Mouse (Mus musculus) ovary, adult 18-20 months (tissue): ENCODE results near the gene D430019H16Rik.
A peak's percentile ranks its signal among the peaks of the same experiment; 100 is the strongest.

Experiments
- DNase-seq: peaks from one replicate; pipeline ENCODE4 v3.0.0; 2022; ENCODE audit warnings: low spot score, mixed read lengths

The D430019H16Rik gene

GRCm38 (mm10) chr12:105490227-105490626, 36.6 kb downstream of the D430019H16Rik start:
- no peak for DNase-seq

GRCm38 (mm10) chr12:105490794-105491193, 37.1 kb downstream of the D430019H16Rik start:
- DNase-seq, result no peak

- DNase-seq, result no peak
Measured at GRCm38 (mm10) chr12:105494796-105495195, 41.1 kb downstream of the D430019H16Rik start.

GRCm38 (mm10) chr12:105497894-105498293, 44.2 kb downstream of the D430019H16Rik start:
- no peak for DNase-seq

GRCm38 (mm10) chr12:105498423-105498822, 44.8 kb downstream of the D430019H16Rik start:
- DNase-seq, result no peak

- no peak for DNase-seq
Measured at GRCm38 (mm10) chr12:105498842-105499241, 45.2 kb downstream of the D430019H16Rik start.

- no peak for DNase-seq
Measured at GRCm38 (mm10) chr12:105500940-105501339, 47.3 kb downstream of the D430019H16Rik start.

- DNase-seq, result no peak
Measured at GRCm38 (mm10) chr12:105504736-105505135, 51.1 kb downstream of the D430019H16Rik start.

GRCm38 (mm10) chr12:105511109-105511508, 57.5 kb downstream of the D430019H16Rik start:
- no peak for DNase-seq

GRCm38 (mm10) chr12:105511671-105512502, 58.2 kb downstream of the D430019H16Rik start:
- no peak for DNase-seq

GRCm38 (mm10) chr12:105514111-105514510, 60.5 kb downstream of the D430019H16Rik start:
- no peak for DNase-seq

- peak; percentile 58 for DNase-seq
Measured at GRCm38 (mm10) chr12:105517026-105517675, 63.5 kb downstream of the D430019H16Rik start.

GRCm38 (mm10) chr12:105519851-105520250, 66.2 kb downstream of the D430019H16Rik start:
- DNase-seq, result no peak

- no peak for DNase-seq
Measured at GRCm38 (mm10) chr12:105521170-105521762, 67.6 kb downstream of the D430019H16Rik start.

- no peak for DNase-seq
Measured at GRCm38 (mm10) chr12:105523737-105524136, 70.1 kb downstream of the D430019H16Rik start.

- DNase-seq, result no peak
Measured at GRCm38 (mm10) chr12:105526186-105526585, 72.5 kb downstream of the D430019H16Rik start.

GRCm38 (mm10) chr12:105526829-105527228, 73.2 kb downstream of the D430019H16Rik start:
- DNase-seq, result peak; percentile 57

- no peak for DNase-seq
Measured at GRCm38 (mm10) chr12:105529545-105529944, 75.9 kb downstream of the D430019H16Rik start.

- no peak for DNase-seq
Measured at GRCm38 (mm10) chr12:105531724-105532371, 78.2 kb downstream of the D430019H16Rik start.

- no peak for DNase-seq
Measured at GRCm38 (mm10) chr12:105534842-105535241, 81.2 kb downstream of the D430019H16Rik start.

GRCm38 (mm10) chr12:105535968-105536760, 82.5 kb downstream of the D430019H16Rik start:
- DNase-seq, result no peak
